Mouse (Mus musculus): ENCODE measurements around the gene Git2.

DNA sequence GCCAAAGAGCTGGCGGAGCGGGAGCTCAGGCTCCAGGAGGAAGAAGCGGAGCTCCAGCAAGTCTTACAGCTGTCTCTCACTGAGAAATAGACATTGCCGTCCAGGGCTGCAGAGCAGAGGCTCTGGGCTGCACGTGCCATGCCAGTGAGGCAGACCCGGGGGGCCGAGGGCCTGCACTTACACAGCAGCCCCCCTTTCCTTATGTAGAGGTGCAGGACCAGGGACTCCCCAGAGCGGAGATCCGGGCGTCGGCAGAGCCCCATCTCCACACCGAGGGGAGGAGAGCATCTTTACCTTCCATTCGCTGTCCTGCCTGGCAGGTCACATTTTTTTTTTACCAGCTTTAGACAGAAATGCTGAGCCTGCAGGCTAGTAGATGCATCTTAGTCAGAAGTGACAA lies 29.0 kb upstream of the Git2 start:
- no peak for TF ChIP-seq RAD21 (IDR thresholded peaks at IDR 0.05; ENCODE audit: low read depth, low read length)
- no peak for TF ChIP-seq EP300 (IDR thresholded peaks at IDR 0.05; ENCODE audit: low read depth in 1 of 2, low read length in 2 of 2)
- TF ChIP-seq CTCF (IDR thresholded peaks at IDR 0.05 in 2 of 3, conservative IDR thresholded peaks at IDR 0.05 in 1 of 3; ENCODE audit: control insufficient read depth in 1 of 3, insufficient read depth in 1 of 3, low read depth in 2 of 3, low read length in 3 of 3, poor library complexity in 1 of 3, severe bottlenecking in 1 of 3): no peak
- no peak for TF ChIP-seq POLR2A (IDR thresholded peaks at IDR 0.05; ENCODE audit: control insufficient read depth in 1 of 2, insufficient read depth in 1 of 2, low read depth in 1 of 2, low read length in 2 of 2, poor library complexity in 1 of 2)
